Mouse (Mus musculus): ENCODE data around the gene Erich6b. TPM values are rescaled to one million over a fixed set of nuclear protein-coding genes. Genes with fewer than 3 reads are reported as not detected.

Erich6b gene
- polyA plus RNA-seq, 1 experiment from 2014 or later, result not detected

DNA sequence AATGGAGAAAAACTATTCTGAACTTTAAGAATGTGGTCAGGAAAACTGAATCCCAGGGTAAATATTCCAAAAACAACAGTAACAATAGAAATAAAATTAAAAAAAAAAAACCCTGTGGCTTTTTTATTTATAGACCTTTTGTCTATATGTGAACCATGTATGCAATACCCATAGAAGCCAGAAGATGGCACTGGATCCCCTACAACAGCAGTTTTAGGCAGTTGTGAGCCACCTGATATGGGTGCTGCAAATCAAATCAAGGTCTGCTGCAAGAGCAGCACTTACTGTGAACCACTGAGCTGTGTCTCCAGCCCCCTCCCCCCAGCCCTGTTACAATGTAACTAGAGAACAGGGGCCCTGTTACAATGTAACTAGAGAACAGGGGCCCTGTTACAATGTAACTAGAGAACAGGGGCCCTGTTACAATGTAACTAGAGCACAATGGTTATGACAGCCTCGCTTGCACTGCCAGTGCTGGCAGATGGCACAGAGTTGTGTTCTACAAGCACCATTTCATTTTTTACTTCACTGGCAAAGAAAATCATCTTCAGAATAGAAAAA lies 27.1 kb downstream of the Erich6b start:
- no peak for DNase-seq (ENCODE audit: low spot score)
- H3K4me3 ChIP-seq (ENCODE audit: low read depth, low read length), result no peak overlapping the region
- WGBS, result 82% methylated on average over 1 of the region's 1 CpGs

DNA sequence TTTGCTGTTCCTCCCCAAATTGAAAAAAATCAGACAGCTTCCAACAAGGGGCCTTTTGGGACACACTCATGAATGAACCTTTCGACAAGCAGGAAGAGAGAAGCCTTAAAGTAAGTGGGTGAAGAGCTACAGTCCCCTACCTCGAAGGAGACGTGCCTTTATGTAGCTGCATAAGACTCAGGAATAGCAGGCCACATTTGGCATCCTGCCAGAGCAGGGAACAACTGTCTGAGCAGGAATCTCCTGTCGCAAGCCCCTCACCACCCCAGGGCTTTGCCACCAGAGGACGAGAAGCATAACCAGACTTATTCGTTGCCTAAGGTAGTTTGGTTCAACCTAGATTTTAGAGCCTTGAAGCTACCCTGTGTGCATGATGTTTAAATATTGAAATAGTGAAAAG lies 34.3 kb downstream of the Erich6b start:
- H3K9me3 ChIP-seq (replicated peaks; ENCODE audit: control insufficient read depth, low read length), result no peaks in the 10 kb centered on the region
- H3K4me2 ChIP-seq (ENCODE audit: low read length), result no peak overlapping the region
- DNase-seq (ENCODE audit: low spot score), result peak; percentile 38
- H3K4me3 ChIP-seq (ENCODE audit: low read depth, low read length), result no peak overlapping the region
- 44% methylated on average over 6 of the region's 6 CpGs for WGBS
- no peak overlapping the region for H3K27ac ChIP-seq (ENCODE audit: low read depth, low read length)
- H3K9ac ChIP-seq (ENCODE audit: low read length), result no peak overlapping the region
- no peaks in the 10 kb centered on the region for H3K4me1 ChIP-seq (ENCODE audit: control insufficient read depth, insufficient read depth, low read length)
- no peaks in the 10 kb centered on the region for H3K27me3 ChIP-seq (replicated peaks; ENCODE audit: control insufficient read depth, insufficient read depth, low read length)
- ATAC-seq, result no peak
- H3K36me3 ChIP-seq (ENCODE audit: control insufficient read depth, insufficient read depth, low read length), result no peaks in the 10 kb centered on the region

More for the DNA sequence above, 27.1 kb downstream of the Erich6b start:
- no peak for ATAC-seq
- H3K9me3 ChIP-seq (replicated peaks; ENCODE audit: control insufficient read depth, low read length), result no peaks in the 10 kb centered on the region
- no peaks in the 10 kb centered on the region for H3K36me3 ChIP-seq (ENCODE audit: control insufficient read depth, insufficient read depth, low read length)
- H3K9ac ChIP-seq (ENCODE audit: low read length), result no peak overlapping the region
- no peak overlapping the region for H3K4me2 ChIP-seq (ENCODE audit: low read length)
- H3K27ac ChIP-seq (ENCODE audit: low read depth, low read length), result no peak overlapping the region
- H3K4me1 ChIP-seq (ENCODE audit: control insufficient read depth, insufficient read depth, low read length), result no peaks in the 10 kb centered on the region
- no peaks in the 10 kb centered on the region for H3K27me3 ChIP-seq (replicated peaks; ENCODE audit: control insufficient read depth, insufficient read depth, low read length)

DNA sequence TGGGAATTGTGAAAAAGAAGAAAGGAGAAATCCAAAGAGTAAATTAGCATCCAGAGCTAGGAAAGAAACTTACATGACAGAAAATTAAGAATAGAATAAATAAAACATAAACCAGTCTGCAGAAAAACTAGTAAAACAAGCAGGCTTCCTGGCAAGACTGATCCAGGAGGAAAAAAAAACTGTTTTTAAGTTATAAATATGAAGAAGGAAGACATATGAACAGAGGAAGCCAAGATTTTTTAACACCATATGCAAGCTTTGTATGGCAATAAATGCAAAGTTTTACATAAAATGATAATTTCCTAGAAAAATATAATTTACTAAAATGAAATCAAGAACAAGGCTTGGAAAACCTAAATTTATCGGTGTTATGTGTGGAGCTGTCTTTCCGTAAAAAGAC lies 48.4 kb downstream of the Erich6b start:
- peak; percentile 14 for DNase-seq (ENCODE audit: low spot score)
- no peak overlapping the region for H3K4me2 ChIP-seq (ENCODE audit: low read length)
- H3K27ac ChIP-seq (ENCODE audit: low read depth, low read length), result no peak overlapping the region
- H3K4me1 ChIP-seq (ENCODE audit: control insufficient read depth, insufficient read depth, low read length), result no peaks in the 10 kb centered on the region
- ATAC-seq, result no peak
- no peak overlapping the region for H3K9ac ChIP-seq (ENCODE audit: low read length)
- no peaks in the 10 kb centered on the region for H3K27me3 ChIP-seq (replicated peaks; ENCODE audit: control insufficient read depth, insufficient read depth, low read length)
- WGBS, result 95% methylated on average over 2 of the region's 2 CpGs
- no peaks in the 10 kb centered on the region for H3K36me3 ChIP-seq (ENCODE audit: control insufficient read depth, insufficient read depth, low read length)
- no peak overlapping the region for H3K4me3 ChIP-seq (ENCODE audit: low read depth, low read length)
- no peaks in the 10 kb centered on the region for H3K9me3 ChIP-seq (replicated peaks; ENCODE audit: control insufficient read depth, low read length)

DNA sequence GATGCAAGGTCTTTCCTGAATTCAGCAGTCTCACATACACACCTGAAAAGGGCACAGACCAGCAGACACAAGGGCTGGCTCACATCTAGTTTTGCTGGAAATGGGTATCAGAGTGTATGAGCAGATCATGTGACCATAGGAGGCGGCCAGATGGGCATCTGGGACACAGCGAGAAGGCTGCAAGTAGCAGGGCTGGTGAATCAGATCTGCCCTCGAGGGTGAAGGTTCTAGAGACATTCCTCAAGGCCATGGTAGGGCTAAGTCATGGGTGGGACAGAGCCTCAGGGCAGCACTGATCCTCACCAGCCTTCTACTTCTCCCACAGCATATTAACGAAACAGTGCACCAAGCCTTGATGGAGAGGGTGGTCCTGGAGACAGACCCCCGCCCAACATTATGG lies 54.0 kb downstream of the Erich6b start:
- 83% methylated on average over 5 of the region's 5 CpGs for WGBS
- no peak for ATAC-seq
- no peak overlapping the region for H3K4me3 ChIP-seq (ENCODE audit: low read depth, low read length)

DNA sequence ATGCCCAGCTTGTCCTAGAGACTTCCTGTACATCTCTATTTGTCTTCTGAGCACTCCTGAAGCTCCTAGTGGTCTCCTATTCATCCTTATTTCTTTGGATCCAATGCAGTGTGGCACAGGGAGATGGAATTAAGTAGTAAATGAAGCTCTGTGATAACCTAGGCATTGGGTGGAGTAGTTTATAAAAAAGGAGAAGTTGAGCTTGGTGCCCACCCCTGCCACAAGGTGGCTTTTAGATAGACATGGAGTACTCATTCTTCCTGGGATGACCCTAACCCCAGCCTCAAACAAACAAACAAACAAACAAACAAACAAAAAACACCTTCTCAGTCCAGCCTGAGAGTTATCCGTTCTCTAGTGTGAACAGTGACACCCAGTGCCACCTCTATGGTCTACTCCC lies 55.9 kb downstream of the Erich6b start:
- Histone ChIP-seq H3K4me2 (ENCODE audit: low read length) (no peak overlapping the region), H3K36me3 (ENCODE audit: control insufficient read depth, insufficient read depth, low read length) (peaks cover 15% of the 10 kb centered on the region), H3K27ac (ENCODE audit: low read depth, low read length) (no peak overlapping the region), H3K9me3 (replicated peaks; ENCODE audit: control insufficient read depth, low read length) (no peaks in the 10 kb centered on the region), H3K9ac (ENCODE audit: low read length) (no peak overlapping the region), H3K4me3 (ENCODE audit: low read depth, low read length) (no peak overlapping the region), H3K27me3 (replicated peaks; ENCODE audit: control insufficient read depth, insufficient read depth, low read length) (no peaks in the 10 kb centered on the region), H3K4me1 (ENCODE audit: control insufficient read depth, insufficient read depth, low read length) (no peaks in the 10 kb centered on the region)
- ATAC-seq (no peak), DNase-seq (ENCODE audit: low spot score) (no peak)
- 96% methylated on average over 1 of the region's 1 CpGs for WGBS

More for the DNA sequence above, 54.0 kb downstream of the Erich6b start:
- no peak overlapping the region for H3K9ac ChIP-seq (ENCODE audit: low read length)
- H3K4me1 ChIP-seq (ENCODE audit: control insufficient read depth, insufficient read depth, low read length), result no peaks in the 10 kb centered on the region
- peaks cover 2% of the 10 kb centered on the region; the same call in 1 of the 2 replicates for H3K36me3 ChIP-seq (ENCODE audit: control insufficient read depth, insufficient read depth, low read length)
- H3K27ac ChIP-seq (ENCODE audit: low read depth, low read length), result no peak overlapping the region
- no peak overlapping the region for H3K4me2 ChIP-seq (ENCODE audit: low read length)
- no peak for DNase-seq (ENCODE audit: low spot score)
- H3K9me3 ChIP-seq (replicated peaks; ENCODE audit: control insufficient read depth, low read length), result no peaks in the 10 kb centered on the region
- no peaks in the 10 kb centered on the region for H3K27me3 ChIP-seq (replicated peaks; ENCODE audit: control insufficient read depth, insufficient read depth, low read length)

DNA sequence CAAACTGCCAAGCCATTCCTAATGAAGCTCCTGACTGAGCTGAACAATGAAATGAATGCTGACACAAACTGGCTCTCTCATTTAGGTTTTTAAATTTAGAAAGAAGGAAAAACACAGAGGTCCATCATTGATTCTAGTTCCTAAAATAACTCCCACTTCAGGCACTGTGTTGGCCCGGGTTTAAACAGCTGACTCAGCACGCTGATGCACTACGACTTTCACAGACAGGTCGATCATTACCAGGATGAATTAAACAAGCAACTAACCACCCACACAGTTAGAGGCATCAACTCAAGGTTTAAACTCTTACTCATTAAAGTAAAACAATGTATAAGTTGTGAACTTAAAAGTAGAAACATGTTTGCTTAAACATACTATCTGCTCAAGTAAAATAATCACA lies 64.6 kb downstream of the Erich6b start:
- H3K36me3 ChIP-seq (ENCODE audit: control insufficient read depth, insufficient read depth, low read length), result peaks cover 64% of the 10 kb centered on the region
- ATAC-seq, result no peak
- 85% methylated on average over 4 of the region's 4 CpGs for WGBS

DNA sequence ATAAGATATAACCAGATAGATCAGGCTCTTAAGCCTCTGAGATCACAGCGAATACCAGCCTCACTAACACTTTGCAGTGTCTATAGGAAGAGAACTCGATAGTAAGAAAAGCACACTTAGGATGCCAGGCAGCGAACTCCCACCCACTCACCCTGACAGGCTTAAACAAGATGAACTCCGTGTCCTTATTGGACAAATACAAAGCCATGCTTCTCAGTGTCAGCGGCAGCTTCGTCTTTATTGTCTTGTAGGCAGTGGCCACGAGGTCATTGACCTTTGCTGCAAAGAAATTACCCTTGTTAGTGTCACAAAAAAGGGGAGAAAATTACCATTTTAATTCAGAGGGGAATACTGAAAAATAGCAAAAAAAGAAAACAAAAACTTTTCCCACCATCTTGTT lies 65.7 kb downstream of the Erich6b start:
- Histone ChIP-seq H3K9me3 (replicated peaks; ENCODE audit: control insufficient read depth, low read length) (no peaks in the 10 kb centered on the region), H3K27me3 (replicated peaks; ENCODE audit: control insufficient read depth, insufficient read depth, low read length) (no peaks in the 10 kb centered on the region), H3K27ac (ENCODE audit: low read depth, low read length) (no peak overlapping the region), H3K4me2 (ENCODE audit: low read length) (no peak overlapping the region), H3K36me3 (ENCODE audit: control insufficient read depth, insufficient read depth, low read length) (peaks cover 68% of the 10 kb centered on the region), H3K9ac (ENCODE audit: low read length) (no peak overlapping the region), H3K4me1 (ENCODE audit: control insufficient read depth, insufficient read depth, low read length) (no peaks in the 10 kb centered on the region), H3K4me3 (ENCODE audit: low read depth, low read length) (no peak overlapping the region)
- DNase-seq (ENCODE audit: low spot score), result no peak
- 43% methylated on average over 7 of the region's 7 CpGs for WGBS
- no peak for ATAC-seq

More for the DNA sequence above, 64.6 kb downstream of the Erich6b start:
- no peak overlapping the region for H3K4me3 ChIP-seq (ENCODE audit: low read depth, low read length)
- H3K4me1 ChIP-seq (ENCODE audit: control insufficient read depth, insufficient read depth, low read length), result no peaks in the 10 kb centered on the region
- H3K27me3 ChIP-seq (replicated peaks; ENCODE audit: control insufficient read depth, insufficient read depth, low read length), result no peaks in the 10 kb centered on the region
- H3K9ac ChIP-seq (ENCODE audit: low read length), result no peak overlapping the region
- H3K4me2 ChIP-seq (ENCODE audit: low read length), result no peak overlapping the region
- no peaks in the 10 kb centered on the region for H3K9me3 ChIP-seq (replicated peaks; ENCODE audit: control insufficient read depth, low read length)
- no peak overlapping the region for H3K27ac ChIP-seq (ENCODE audit: low read depth, low read length)
- DNase-seq (ENCODE audit: low spot score), result no peak

DNA sequence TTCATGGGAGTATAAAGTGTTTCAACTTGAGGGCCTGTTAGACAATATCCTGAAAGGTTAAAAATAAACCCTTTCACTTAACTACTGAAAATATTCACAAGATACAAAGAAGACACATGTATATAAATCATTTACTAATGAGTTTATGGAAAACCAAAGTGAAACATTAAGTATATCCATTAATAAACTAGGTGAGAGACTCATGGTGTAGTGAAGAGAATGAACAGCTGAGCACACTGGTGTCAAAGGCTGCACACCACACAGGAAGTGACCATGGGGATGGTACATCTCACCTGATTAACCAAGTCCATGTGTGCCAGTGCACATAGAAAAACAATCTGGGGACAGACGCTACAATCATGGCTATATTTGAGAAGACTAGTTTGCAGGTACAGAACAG lies 66.9 kb downstream of the Erich6b start:
- Histone ChIP-seq H3K4me1 (ENCODE audit: control insufficient read depth, insufficient read depth, low read length) (no peaks in the 10 kb centered on the region), H3K9ac (ENCODE audit: low read length) (no peak overlapping the region), H3K36me3 (ENCODE audit: control insufficient read depth, insufficient read depth, low read length) (peaks cover 64% of the 10 kb centered on the region), H3K27me3 (replicated peaks; ENCODE audit: control insufficient read depth, insufficient read depth, low read length) (no peaks in the 10 kb centered on the region), H3K9me3 (replicated peaks; ENCODE audit: control insufficient read depth, low read length) (no peaks in the 10 kb centered on the region), H3K4me3 (ENCODE audit: low read depth, low read length) (no peak overlapping the region), H3K27ac (ENCODE audit: low read depth, low read length) (no peak overlapping the region), H3K4me2 (ENCODE audit: low read length) (no peak overlapping the region)
- WGBS, result 93% methylated on average over 1 of the region's 1 CpGs
- DNase-seq (ENCODE audit: low spot score) (no peak), ATAC-seq (no peak)

DNA sequence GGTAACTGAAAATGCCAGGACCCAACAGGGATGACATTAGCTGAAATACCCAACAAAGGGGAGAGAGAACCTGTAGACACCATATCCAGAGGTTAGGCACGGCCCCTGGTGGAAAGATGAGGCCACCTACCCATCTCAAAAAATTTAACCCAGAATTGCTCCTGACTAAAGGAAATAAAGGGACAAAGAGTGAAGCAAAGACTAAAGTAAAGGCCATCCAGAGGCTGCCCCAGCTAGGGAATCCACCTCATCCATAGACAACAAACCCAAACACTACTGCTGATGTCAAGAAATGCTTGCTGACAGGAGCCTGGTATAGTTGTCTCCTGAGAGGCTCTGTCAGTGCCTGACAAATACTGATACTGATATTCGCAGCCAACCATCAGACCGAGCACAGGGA lies 69.7 kb downstream of the Erich6b start:
- H3K4me1 ChIP-seq (ENCODE audit: control insufficient read depth, insufficient read depth, low read length), result no peaks in the 10 kb centered on the region
- DNase-seq (ENCODE audit: low spot score) (no peak), ATAC-seq (no peak)
- H3K36me3 ChIP-seq (ENCODE audit: control insufficient read depth, insufficient read depth, low read length), result peaks cover 72% of the 10 kb centered on the region
- no peak overlapping the region for H3K9ac ChIP-seq (ENCODE audit: low read length)
- no peaks in the 10 kb centered on the region for H3K27me3 ChIP-seq (replicated peaks; ENCODE audit: control insufficient read depth, insufficient read depth, low read length)
- no peak overlapping the region for H3K4me2 ChIP-seq (ENCODE audit: low read length)
- no peak overlapping the region for H3K27ac ChIP-seq (ENCODE audit: low read depth, low read length)
- no peaks in the 10 kb centered on the region for H3K9me3 ChIP-seq (replicated peaks; ENCODE audit: control insufficient read depth, low read length)
- WGBS, result 97% methylated on average over 3 of the region's 3 CpGs
- H3K4me3 ChIP-seq (ENCODE audit: low read depth, low read length), result no peak overlapping the region
